Mouse (Mus musculus) heart, adult 2 months (tissue): ENCODE measurements at regions not wholly inside any gene's neighbourhood (a gene's known extent, or its start where the extent isn't known, plus 50 kb on each side); places are given as distances from the start of the nearest gene placed in this dataset.

ENCODE experiments used
- EP300 ChIP-seq: fragments of 200-500 bp; IDR thresholded peaks from 2 replicates; pipeline ENCODE4 v1.6.1; 2011; ENCODE audit warnings: low read depth, low read length, control low read depth; ENCODE audit not compliant: insufficient read depth
- POLR2A ChIP-seq: fragments of 200-500 bp; IDR thresholded peaks from 2 replicates; pipeline ENCODE4 v1.6.1; 2011; ENCODE audit warnings: mild to moderate bottlenecking, low read depth, low read length, control low read depth; ENCODE audit not compliant: insufficient read depth

DNA sequence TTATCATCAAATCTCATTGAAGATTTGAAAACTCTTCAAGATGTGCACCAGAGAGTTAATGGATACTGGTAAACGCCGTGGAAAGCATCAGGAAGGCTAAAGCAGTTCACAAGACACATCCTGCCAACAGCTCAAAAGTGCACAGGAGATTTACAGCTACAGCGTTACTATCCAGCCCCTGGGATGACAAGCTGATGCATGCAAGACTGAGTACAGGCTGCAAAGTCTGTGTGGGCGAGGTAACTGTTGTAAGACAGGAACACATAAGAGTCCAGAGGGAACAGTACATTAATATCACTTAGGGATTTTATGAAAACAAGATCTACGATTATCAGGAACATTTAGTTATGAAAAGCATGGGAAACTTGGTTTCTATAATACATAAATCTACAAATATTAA lies 626.7 kb downstream of the Slitrk6 start:
- no peak for TF ChIP-seq POLR2A
- TF ChIP-seq EP300: no peak
